Mouse (Mus musculus): Measurements from ENCODE around the gene Bmp10. TPM values are rescaled to one million over a fixed set of nuclear protein-coding genes. Genes with fewer than 3 reads are reported as not detected.

Gene Bmp10
- polyA plus RNA-seq, 1 experiment from 2014 or later = not detected

- Histone ChIP-seq H3K36me3 (ENCODE audit: insufficient read depth) (no peaks in the 10 kb centered on the region), H3K9ac (no peak overlapping the region), H3K4me1 (ENCODE audit: insufficient read depth) (no peaks in the 10 kb centered on the region), H3K27me3 (ENCODE audit: insufficient read depth, low read length) (no peaks in the 10 kb centered on the region), H3K4me3 (ENCODE audit: low read depth, low read length) (no peak overlapping the region), H3K4me2 (no peak overlapping the region), H3K27ac (ENCODE audit: low read depth) (no peak overlapping the region), H3K9me3 (ENCODE audit: low read depth, low read length) (no peaks in the 10 kb centered on the region)
- WGBS = 31% methylated on average over 5 of the region's 5 CpGs
- peak; percentile 73 for DNase-seq
- no peak for ATAC-seq (ENCODE audit: insufficient read depth)
- no peak for TF ChIP-seq CTCF (IDR thresholded peaks at IDR 0.05; ENCODE audit: low read depth)
Measured at GRCm38 (mm10) chr6:87484806-87485205, 56.0 kb downstream of the Bmp10 start.

Other genes starting within 250 kb of the Bmp10 start
- 15.5 and 16.8 TPM in 2 replicates for gene Antxr1, start 93.2 kb upstream of the Bmp10 start, polyA plus RNA-seq (2014; fragmentation: Nextera tagmentation; extraction: Ambion mirVana)
- not detected in 2 replicates for gene Gkn1, start 78.1 kb upstream of the Bmp10 start, polyA plus RNA-seq (2014; fragmentation: Nextera tagmentation; extraction: Ambion mirVana)
- gene Gkn2, start 55.6 kb upstream of the Bmp10 start, polyA plus RNA-seq (2014; fragmentation: Nextera tagmentation; extraction: Ambion mirVana) = not detected in 2 replicates
- gene Gkn3, start 40.1 kb upstream of the Bmp10 start, polyA plus RNA-seq (2014; fragmentation: Nextera tagmentation; extraction: Ambion mirVana) = 2.0 and 2.3 TPM in 2 replicates
- gene Arhgap25, start 104.3 kb downstream of the Bmp10 start, polyA plus RNA-seq (2014; fragmentation: Nextera tagmentation; extraction: Ambion mirVana) = 8.2 and 8.7 TPM in 2 replicates
- 2.5 and 3.2 TPM in 2 replicates for gene Prokr1, start 161.7 kb downstream of the Bmp10 start, polyA plus RNA-seq (2014; fragmentation: Nextera tagmentation; extraction: Ambion mirVana)
- 14.6 and 15.4 TPM in 2 replicates for gene Aplf, start 243.2 kb downstream of the Bmp10 start, polyA plus RNA-seq (2014; fragmentation: Nextera tagmentation; extraction: Ambion mirVana)